Mouse (Mus musculus) embryonic facial prominence, embryonic 12.5 days (tissue): ENCODE measurements around the gene Cpd. TPM values are rescaled to one million over a fixed set of nuclear protein-coding genes. Genes with fewer than 3 reads are reported as not detected.

Experiments
- ATAC-seq: fragments of 200-750 bp; cut with Nextera tagmentation; 2 replicates; pipeline ENCODE4 v1.8.0; 2017; ENCODE audit not compliant: insufficient number of reproducible peaks, insufficient read depth, low FRiP score, low TSS enrichment
- H3K27ac ChIP-seq: fragments of 300-500 bp; sonication (generic); 2 replicates; pipeline ENCODE4 v1.5.1; 2016; ENCODE audit warnings: mild to moderate bottlenecking
- H3K27me3 ChIP-seq: fragments of 300-500 bp; sonication (generic); 2 replicates; pipeline ENCODE4 v1.6.1; 2016; ENCODE audit warnings: mild to moderate bottlenecking, moderate library complexity
- H3K36me3 ChIP-seq: fragments of 300-500 bp; sonication (generic); 2 replicates; pipeline ENCODE4 v1.6.1; 2016; ENCODE audit warnings: mild to moderate bottlenecking
- H3K4me1 ChIP-seq: fragments of 300-500 bp; sonication (generic); 2 replicates; pipeline ENCODE4 v1.6.1; 2016
- H3K4me2 ChIP-seq: fragments of 300-500 bp; sonication (generic); replicated peaks from 2 replicates; pipeline ENCODE4 v1.6.1; 2016; ENCODE audit warnings: mild to moderate bottlenecking, moderate library complexity
- H3K4me3 ChIP-seq: fragments of 300-500 bp; sonication (generic); 2 replicates; pipeline ENCODE4 v1.5.1; 2016; ENCODE audit warnings: mild to moderate bottlenecking
- H3K9ac ChIP-seq: fragments of 300-500 bp; sonication (generic); 2 replicates; pipeline ENCODE4 v1.6.1; 2016; ENCODE audit warnings: mild to moderate bottlenecking, moderate library complexity
- H3K9me3 ChIP-seq: fragments of 300-500 bp; sonication (generic); 2 replicates; pipeline ENCODE4 v1.6.1; 2016; ENCODE audit warnings: mild to moderate bottlenecking, moderate library complexity
- WGBS: fragments of 180-500 bp; shearing (Covaris S2); methylation state at CpG from one replicate; pipeline ENCODE4 v1.1.7; 2016; 5-methylcytosine and 5-hydroxymethylcytosine counted together
- polyA plus RNA-seq: library from polyadenylated mRNA; unstranded; fragments of >200 nt; fragmentation: Nextera tagmentation; extraction: Ambion mirVana; gene quantifications from 2 replicates; pipeline ENCODE4 v1.2.1, GENCODE M21; 2016

The Cpd gene
- 15.0 and 15.2 TPM in 2 replicates for polyA plus RNA-seq

DNA sequence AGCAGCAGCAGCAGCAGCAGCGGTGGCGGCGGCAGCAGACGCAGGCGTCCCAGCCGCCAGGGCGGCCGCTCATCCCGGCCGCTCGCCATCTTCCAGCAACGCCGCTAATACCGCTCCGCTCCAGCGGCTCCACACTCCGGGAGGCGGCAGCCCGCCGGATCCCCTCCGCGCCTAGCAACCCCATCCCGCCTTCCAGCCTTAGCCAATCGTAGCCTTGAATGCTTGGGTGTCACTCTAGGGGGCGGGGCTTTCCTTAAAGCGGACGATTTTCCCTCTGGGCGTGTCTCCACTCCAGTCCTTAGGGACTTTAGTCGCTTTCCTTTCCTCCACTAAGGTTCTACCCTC lies at the start of gene Cpd:
TSS of gene Cpd (minus strand) at position 141 of the 345 bp plus-strand sequence.
- H3K27me3 ChIP-seq: no peaks in the 10 kb centered on the region
- H3K9ac ChIP-seq: peak within 1 kb of the TSS; percentile 93
- peak within 1 kb of the TSS; percentile 99 for H3K4me2 ChIP-seq
- H3K4me1 ChIP-seq: peaks cover 29% of the 10 kb centered on the region
- peak within 1 kb of the TSS; percentile 94 for H3K4me3 ChIP-seq
- H3K9me3 ChIP-seq: no peaks in the 10 kb centered on the region
- WGBS: 1% methylated on average over 29 of the region's 29 CpGs
- no peaks in the 10 kb centered on the region for H3K36me3 ChIP-seq
- ATAC-seq: peak; percentile 99
- peak within 1 kb of the TSS; percentile 84 for H3K27ac ChIP-seq

DNA sequence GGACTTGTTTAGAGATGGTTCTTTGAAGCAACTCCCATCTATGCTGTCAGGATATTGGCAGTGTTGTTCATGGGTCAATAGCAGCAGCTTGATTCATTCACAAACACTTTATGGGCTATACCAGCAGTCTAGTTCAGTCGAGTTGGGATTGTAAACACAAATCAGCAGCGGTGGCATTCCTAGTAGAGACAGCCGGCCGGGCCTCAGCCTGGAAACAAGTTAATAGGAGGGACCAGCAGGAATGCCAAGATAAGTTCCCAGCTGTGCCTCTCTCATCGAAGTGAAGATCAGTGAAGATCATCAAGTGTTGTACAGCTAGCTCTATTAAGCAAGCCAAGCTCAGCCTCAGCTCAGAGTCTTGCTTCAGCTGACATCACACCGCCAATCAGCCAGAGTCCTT lies 49.5 kb upstream of the Cpd start:
- Histone ChIP-seq H3K4me1 (no peaks in the 10 kb centered on the region), H3K4me2 (no peak overlapping the region), H3K9ac (no peak overlapping the region), H3K36me3 (no peaks in the 10 kb centered on the region), H3K9me3 (no peaks in the 10 kb centered on the region), H3K4me3 (no peak overlapping the region), H3K27ac (no peak overlapping the region), H3K27me3 (no peaks in the 10 kb centered on the region)
- WGBS: 68% methylated on average over 6 of the region's 6 CpGs
- ATAC-seq: no peak

DNA sequence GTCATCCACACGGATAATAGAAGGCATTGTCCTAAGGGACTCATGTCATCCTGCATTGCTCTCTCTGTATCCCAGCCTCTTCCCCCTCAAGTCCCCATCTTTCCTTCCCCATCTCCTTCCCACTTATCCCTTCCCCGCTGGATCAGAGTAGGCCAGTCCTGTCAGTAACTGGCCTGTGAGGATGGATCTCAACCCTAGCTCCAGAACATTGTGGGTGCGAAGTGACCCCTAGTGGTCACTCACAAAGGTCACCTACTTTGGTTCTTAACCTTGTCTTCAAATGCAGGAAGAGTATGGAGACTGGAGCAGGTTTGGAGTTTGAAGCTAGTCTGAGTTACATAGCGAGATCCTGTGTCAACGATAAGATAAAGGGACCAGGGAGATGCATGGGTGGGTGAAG lies 47.4 kb upstream of the Cpd start:
- ATAC-seq: no peak
- no peak overlapping the region for H3K4me3 ChIP-seq
- no peaks in the 10 kb centered on the region for H3K9me3 ChIP-seq
- H3K4me2 ChIP-seq: no peak overlapping the region
- no peak overlapping the region for H3K9ac ChIP-seq
- H3K27ac ChIP-seq: no peak overlapping the region
- no peaks in the 10 kb centered on the region for H3K27me3 ChIP-seq
- H3K36me3 ChIP-seq: no peaks in the 10 kb centered on the region
- WGBS: 38% methylated on average over 5 of the region's 5 CpGs
- no peaks in the 10 kb centered on the region for H3K4me1 ChIP-seq

DNA sequence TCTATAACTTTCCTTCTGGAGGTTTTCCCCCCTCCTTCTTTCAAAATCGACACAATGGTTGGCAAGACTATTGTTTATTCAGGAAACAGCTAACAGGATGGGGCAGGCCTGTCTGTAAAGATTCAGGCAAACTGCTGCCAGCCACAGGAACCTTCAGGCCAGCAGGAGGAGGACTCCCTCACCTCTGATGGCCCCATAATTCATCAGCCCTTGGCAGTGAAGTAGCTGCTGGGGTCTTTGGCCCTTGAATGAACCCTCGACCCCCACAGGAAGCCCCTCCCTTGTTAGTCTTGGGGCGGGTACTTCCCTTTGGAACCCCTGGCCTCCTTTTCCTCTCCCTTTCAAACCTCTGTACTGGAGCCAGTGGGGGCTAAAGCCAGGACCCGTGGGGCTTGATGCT lies 46.8 kb upstream of the Cpd start:
- no peak overlapping the region for H3K9ac ChIP-seq
- WGBS: 25% methylated on average over 4 of the region's 4 CpGs
- ATAC-seq: no peak
- no peaks in the 10 kb centered on the region for H3K9me3 ChIP-seq
- H3K36me3 ChIP-seq: no peaks in the 10 kb centered on the region
- no peaks in the 10 kb centered on the region for H3K4me1 ChIP-seq
- no peaks in the 10 kb centered on the region for H3K27me3 ChIP-seq
- no peak overlapping the region for H3K27ac ChIP-seq
- no peak overlapping the region for H3K4me3 ChIP-seq
- H3K4me2 ChIP-seq: no peak overlapping the region

DNA sequence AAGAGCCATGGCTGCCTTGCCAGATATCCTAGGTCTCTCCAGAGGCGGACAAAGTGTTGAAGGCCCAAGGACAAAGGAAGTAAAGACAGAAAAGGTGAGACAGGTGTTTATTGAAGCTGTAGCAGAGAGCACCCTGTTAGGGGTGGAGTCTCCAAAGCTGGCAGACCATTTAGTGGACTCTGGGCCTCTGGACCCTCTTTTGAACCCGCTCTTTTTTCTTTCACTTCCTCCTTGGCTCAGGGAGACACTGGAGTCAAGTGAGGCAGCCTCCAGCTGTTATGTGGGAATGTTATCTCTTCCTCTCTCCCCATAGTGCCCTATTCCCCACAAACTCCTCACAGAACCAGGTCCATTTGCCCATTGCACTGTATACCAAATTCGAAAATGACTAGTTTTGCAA lies 46.2 kb upstream of the Cpd start:
- WGBS: 82% methylated on average over 3 of the region's 3 CpGs
- no peak overlapping the region for H3K4me2 ChIP-seq
- no peaks in the 10 kb centered on the region for H3K36me3 ChIP-seq
- H3K4me1 ChIP-seq: no peaks in the 10 kb centered on the region
- no peak overlapping the region for H3K9ac ChIP-seq
- no peak overlapping the region for H3K4me3 ChIP-seq
- ATAC-seq: no peak
- H3K9me3 ChIP-seq: no peaks in the 10 kb centered on the region
- H3K27me3 ChIP-seq: no peaks in the 10 kb centered on the region
- H3K27ac ChIP-seq: no peak overlapping the region

DNA sequence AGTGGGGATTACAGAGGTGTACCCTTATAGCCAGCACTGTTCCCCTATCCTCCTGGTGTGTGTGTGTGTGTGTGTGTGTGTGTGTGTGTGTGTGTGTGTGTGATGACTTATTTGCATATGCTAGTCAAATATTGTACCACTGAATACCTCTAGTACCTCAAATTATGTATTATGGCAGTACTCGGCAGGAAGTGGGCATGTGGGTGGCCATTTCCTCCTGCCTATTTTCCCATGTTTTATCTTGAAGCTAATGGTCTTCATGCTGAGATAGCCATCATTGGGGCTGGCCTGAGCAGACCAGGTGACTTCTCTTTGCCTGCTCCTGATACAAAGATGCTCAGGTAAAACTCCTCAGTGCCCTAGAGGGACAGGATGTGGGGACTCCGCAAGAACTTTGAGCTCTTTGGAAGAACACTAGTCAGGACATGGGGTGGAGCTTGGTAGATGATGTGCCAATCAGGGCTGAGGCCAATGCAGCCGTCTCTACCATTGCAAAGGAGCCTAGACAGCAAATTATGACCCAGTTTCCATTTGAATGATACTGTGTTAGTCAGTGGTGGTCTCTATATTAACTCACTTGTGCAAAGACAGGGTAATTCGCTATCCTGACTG lies 45.0 kb upstream of the Cpd start:
- H3K27ac ChIP-seq: no peak overlapping the region
- no peaks in the 10 kb centered on the region for H3K27me3 ChIP-seq
- H3K4me1 ChIP-seq: no peaks in the 10 kb centered on the region
- H3K4me2 ChIP-seq: no peak overlapping the region
- H3K9ac ChIP-seq: no peak overlapping the region
- no peaks in the 10 kb centered on the region for H3K36me3 ChIP-seq
- WGBS: 74% methylated on average over 4 of the region's 4 CpGs
- no peak for ATAC-seq
- no peaks in the 10 kb centered on the region for H3K9me3 ChIP-seq
- H3K4me3 ChIP-seq: no peak overlapping the region

DNA sequence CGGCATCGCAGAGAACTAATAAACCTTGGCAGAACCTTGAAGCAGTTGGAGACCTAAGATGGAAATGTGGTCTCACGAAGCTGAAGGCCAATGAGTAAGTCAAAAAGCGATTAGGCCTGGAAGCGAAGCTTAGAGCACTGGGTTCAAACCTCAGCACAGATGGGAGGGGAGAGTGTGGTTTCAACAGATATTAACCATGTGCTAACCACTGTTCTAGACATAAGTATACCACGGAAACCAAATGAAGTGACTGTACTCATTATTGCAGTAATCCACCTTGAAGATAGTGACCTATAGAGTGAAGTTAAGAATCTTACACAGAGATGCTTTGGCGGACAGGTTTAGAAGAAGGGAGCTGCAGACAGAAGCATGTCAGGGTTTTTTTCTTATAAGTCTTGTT lies 44.4 kb upstream of the Cpd start:
- H3K27ac ChIP-seq: no peak overlapping the region
- ATAC-seq: no peak
- no peaks in the 10 kb centered on the region for H3K36me3 ChIP-seq
- WGBS: 86% methylated on average over 7 of the region's 7 CpGs
- H3K4me2 ChIP-seq: no peak overlapping the region
- no peaks in the 10 kb centered on the region for H3K9me3 ChIP-seq
- H3K27me3 ChIP-seq: no peaks in the 10 kb centered on the region
- no peaks in the 10 kb centered on the region for H3K4me1 ChIP-seq
- H3K9ac ChIP-seq: no peak overlapping the region
- no peak overlapping the region for H3K4me3 ChIP-seq

DNA sequence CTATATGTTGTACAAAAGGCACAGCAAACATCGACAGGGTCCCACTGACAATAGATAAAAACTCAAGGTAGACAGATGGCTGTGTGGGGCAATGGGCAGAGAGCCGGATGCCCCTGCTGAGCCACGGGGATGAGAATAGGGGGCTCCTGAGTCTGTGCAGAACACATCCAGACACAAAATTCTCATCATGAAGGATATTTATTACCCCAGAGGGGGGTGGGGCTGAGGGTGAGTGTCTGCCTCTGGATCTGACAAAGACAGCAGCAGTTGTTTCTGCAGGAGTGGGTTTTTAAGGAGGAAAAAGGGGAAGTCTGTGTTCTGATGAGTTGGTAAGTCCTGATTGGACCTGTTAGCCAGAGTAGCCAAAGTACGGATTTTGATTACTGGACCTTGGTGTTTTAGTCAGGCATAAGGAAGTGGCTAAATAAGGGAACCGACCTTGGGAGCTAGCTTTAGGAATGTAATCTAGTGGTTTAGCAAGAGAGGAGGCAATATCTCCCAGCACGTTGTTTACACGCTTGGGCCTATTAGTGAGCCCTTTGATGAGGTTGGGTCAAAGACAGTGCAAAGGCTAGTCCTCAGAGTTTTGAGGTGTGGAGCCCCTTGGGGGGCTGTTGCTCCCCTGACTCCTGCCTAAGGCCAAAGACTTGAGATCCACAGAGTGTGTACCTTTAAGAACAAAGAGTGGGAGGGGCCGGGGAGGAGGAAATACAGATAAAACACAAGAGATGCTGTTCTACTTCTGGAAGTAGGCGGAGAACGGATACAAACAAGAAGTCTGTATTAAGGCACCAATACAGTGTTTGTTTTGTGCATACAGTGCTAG lies 42.7 kb upstream of the Cpd start:
- no peak for ATAC-seq
- no peak overlapping the region for H3K4me3 ChIP-seq
- H3K27ac ChIP-seq: no peak overlapping the region
- no peak overlapping the region for H3K9ac ChIP-seq
- H3K4me2 ChIP-seq: no peak overlapping the region
- no peaks in the 10 kb centered on the region for H3K27me3 ChIP-seq
- H3K36me3 ChIP-seq: no peaks in the 10 kb centered on the region
- H3K4me1 ChIP-seq: no peaks in the 10 kb centered on the region
- 60% methylated on average over 10 of the region's 10 CpGs for WGBS
- no peaks in the 10 kb centered on the region for H3K9me3 ChIP-seq

DNA sequence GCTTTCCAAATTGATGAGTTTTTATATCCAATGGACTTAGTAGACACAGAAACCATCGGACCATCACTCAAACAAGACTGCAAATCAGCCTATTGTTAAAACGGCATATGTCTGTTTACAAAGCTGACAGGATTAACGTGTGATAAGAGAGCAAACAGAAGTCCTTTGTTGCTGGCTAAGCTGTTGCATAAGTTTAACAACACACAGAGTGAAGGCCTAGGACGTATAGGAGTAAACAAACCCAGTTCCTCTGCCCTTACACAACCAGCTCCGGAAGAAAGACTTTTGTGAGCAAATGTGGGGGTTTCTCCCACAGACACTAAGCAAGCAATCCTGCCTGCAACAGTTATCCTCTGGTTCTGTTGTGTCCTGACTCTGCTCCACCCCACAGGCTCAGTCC lies 37.6 kb upstream of the Cpd start:
- no peak overlapping the region for H3K4me2 ChIP-seq
- no peak overlapping the region for H3K4me3 ChIP-seq
- no peaks in the 10 kb centered on the region for H3K27me3 ChIP-seq
- H3K9me3 ChIP-seq: no peaks in the 10 kb centered on the region
- WGBS: 47% methylated on average over 5 of the region's 5 CpGs
- no peaks in the 10 kb centered on the region for H3K36me3 ChIP-seq
- no peak for ATAC-seq
- H3K9ac ChIP-seq: no peak overlapping the region
- no peaks in the 10 kb centered on the region for H3K4me1 ChIP-seq
- no peak overlapping the region for H3K27ac ChIP-seq

DNA sequence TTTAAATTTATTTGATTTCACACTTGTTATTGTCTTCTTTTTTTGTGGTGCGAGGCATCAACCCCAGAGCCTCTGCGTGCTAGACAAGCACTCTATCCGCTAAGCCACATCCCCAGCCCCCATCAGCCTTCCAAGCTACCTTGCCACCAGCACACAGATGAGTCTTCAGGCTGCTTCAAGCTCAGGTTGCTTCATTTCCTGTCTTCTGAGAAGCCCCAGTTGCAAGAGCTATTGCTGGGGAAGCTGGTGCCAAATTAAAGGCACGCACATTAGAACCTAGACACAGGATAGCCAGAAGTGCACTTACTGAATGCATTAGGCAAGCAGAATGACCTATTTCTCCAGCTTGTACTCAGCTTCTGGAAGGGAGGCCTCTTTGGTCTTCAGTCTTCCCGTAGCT lies 33.0 kb upstream of the Cpd start:
- Histone ChIP-seq H3K27me3 (no peaks in the 10 kb centered on the region), H3K9ac (no peak overlapping the region), H3K9me3 (no peaks in the 10 kb centered on the region), H3K36me3 (no peaks in the 10 kb centered on the region), H3K27ac (no peak overlapping the region), H3K4me1 (no peaks in the 10 kb centered on the region), H3K4me3 (no peak overlapping the region), H3K4me2 (no peak overlapping the region)
- WGBS: 73% methylated on average over 5 of the region's 5 CpGs
- ATAC-seq: no peak

DNA sequence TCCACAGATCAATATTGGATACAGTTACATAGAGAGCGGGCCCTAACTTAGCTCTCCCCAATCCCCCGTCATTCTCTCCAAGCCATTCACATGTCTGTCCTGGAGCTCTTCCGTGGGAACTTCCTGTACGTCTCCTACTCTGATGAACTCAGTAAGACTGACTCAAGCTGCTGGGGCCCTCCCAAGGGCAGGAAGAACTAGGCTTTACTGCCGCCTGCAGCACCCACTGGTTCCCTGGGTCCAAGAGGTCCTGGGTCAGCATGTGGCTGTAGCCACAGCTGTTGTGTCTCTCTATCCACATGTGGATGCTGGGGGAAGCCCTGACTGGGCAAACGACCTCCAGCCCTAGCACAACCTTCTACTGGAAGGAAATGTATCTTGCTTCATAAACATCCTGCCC lies 27.9 kb upstream of the Cpd start:
- Histone ChIP-seq H3K36me3 (no peaks in the 10 kb centered on the region), H3K27me3 (no peaks in the 10 kb centered on the region), H3K4me1 (no peaks in the 10 kb centered on the region), H3K27ac (no peak overlapping the region), H3K9ac (no peak overlapping the region), H3K9me3 (no peaks in the 10 kb centered on the region), H3K4me2 (no peak overlapping the region), H3K4me3 (no peak overlapping the region)
- WGBS: 76% methylated on average over 6 of the region's 6 CpGs
- ATAC-seq: no peak

DNA sequence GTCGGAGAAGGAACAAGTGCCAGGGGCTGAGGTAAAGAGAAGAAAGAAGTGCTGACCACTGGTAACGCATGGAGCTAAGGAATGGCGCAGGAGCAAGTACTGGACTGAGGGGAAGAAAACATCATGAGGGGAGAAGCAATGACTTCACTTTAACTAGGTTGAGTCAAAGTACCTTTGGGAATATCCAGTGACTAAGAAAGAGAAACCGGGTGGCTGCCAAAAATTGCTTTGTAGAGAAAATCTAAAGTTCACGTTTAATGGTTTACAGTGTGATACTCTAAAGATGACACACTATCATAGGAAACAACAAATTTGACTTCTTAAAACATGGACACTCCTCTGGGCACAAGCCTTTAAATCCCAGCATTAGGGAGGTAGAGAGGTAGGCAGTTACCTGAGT lies 27.0 kb upstream of the Cpd start:
- Histone ChIP-seq H3K4me3 (no peak overlapping the region), H3K27ac (no peak overlapping the region), H3K4me2 (no peak overlapping the region), H3K9me3 (no peaks in the 10 kb centered on the region), H3K4me1 (no peaks in the 10 kb centered on the region), H3K36me3 (no peaks in the 10 kb centered on the region), H3K9ac (no peak overlapping the region), H3K27me3 (no peaks in the 10 kb centered on the region)
- no peak for ATAC-seq
- WGBS: 84% methylated on average over 5 of the region's 5 CpGs
